Mouse (Mus musculus): ENCODE data around the gene Olfr1255. TPM values are rescaled to one million over a fixed set of nuclear protein-coding genes. Genes with fewer than 3 reads are reported as not detected.

Gene Olfr1255
- total and polyA plus RNA-seq, 2 experiments from 2014 or later, result not detected

GRCm38 (mm10) chr2:89848105-89848504 lies 36.3 kb downstream of the Olfr1255 start, which contains the start of gene Olfr48:
Gene Olfr48 (minus strand): TSS chr2:89848205.
- DNase-seq (ENCODE audit: low spot score) (no peak), ATAC-seq (ENCODE audit: insufficient read depth, low read depth) (no peak)
- Histone ChIP-seq H3K4me1 (ENCODE audit: control insufficient read depth, insufficient read depth) (no peaks in the 10 kb centered on the region), H3K9ac (replicated peaks; ENCODE audit: low read depth, low read length) (no peak within 1 kb of the TSS), H3K27ac (ENCODE audit: low read depth) (no peak within 1 kb of the TSS), H3K36me3 (replicated peaks; ENCODE audit: control insufficient read depth, insufficient read depth, low read length) (no peaks in the 10 kb centered on the region), H3K4me3 (ENCODE audit: low read depth, low read length) (no peak within 1 kb of the TSS), H3K4me2 (ENCODE audit: low read depth, low read length) (no peak within 1 kb of the TSS), H3K9me3 (replicated peaks; ENCODE audit: control insufficient read depth, low read length) (no peaks in the 10 kb centered on the region), H3K27me3 (ENCODE audit: control insufficient read depth, insufficient read depth, low read length) (no peaks in the 10 kb centered on the region)
- 80% methylated on average over 5 of the region's 5 CpGs for WGBS
- TF ChIP-seq CTCF (IDR thresholded peaks at IDR 0.05; ENCODE audit: low read depth) (no peak), EP300 (IDR thresholded peaks at IDR 0.05; ENCODE audit: low read depth) (no peak)

GRCm38 (mm10) chr2:89849230-89849629 lies 37.4 kb downstream of the Olfr1255 start:
- no peak for TF ChIP-seq EP300 (IDR thresholded peaks at IDR 0.05; ENCODE audit: low read depth)
- no peak for TF ChIP-seq CTCF (IDR thresholded peaks at IDR 0.05; ENCODE audit: low read depth)
- no peak overlapping the region for H3K9ac ChIP-seq (replicated peaks; ENCODE audit: low read depth, low read length)
- no peak overlapping the region for H3K4me3 ChIP-seq (ENCODE audit: low read depth, low read length)
- ATAC-seq (ENCODE audit: insufficient read depth, low read depth) (no peak), DNase-seq (ENCODE audit: low spot score) (no peak)
- H3K27me3 ChIP-seq (ENCODE audit: control insufficient read depth, insufficient read depth, low read length), result no peaks in the 10 kb centered on the region
- no peak overlapping the region for H3K4me2 ChIP-seq (ENCODE audit: low read depth, low read length)
- no peaks in the 10 kb centered on the region for H3K9me3 ChIP-seq (replicated peaks; ENCODE audit: control insufficient read depth, low read length)
- no peaks in the 10 kb centered on the region for H3K4me1 ChIP-seq (ENCODE audit: control insufficient read depth, insufficient read depth)
- H3K27ac ChIP-seq (ENCODE audit: low read depth), result no peak overlapping the region
- 77% methylated on average over 1 of the region's 1 CpGs for WGBS
- H3K36me3 ChIP-seq (replicated peaks; ENCODE audit: control insufficient read depth, insufficient read depth, low read length), result no peaks in the 10 kb centered on the region

Other genes starting within 250 kb of the Olfr1255 start
- gene Olfr1245, start 233.6 kb upstream of the Olfr1255 start, total RNA-seq (2014; rRNA removed; ENCODE audit: low replicate concordance), result not detected in 2 replicates
- not detected in 2 replicates for gene Olfr1245, start 233.6 kb upstream of the Olfr1255 start, polyA plus RNA-seq (2015; fragmentation: Nextera tagmentation; extraction: Ambion mirVana)
- not detected in 2 replicates for gene Olfr1246, start 218.9 kb upstream of the Olfr1255 start, total RNA-seq (2014; rRNA removed; ENCODE audit: low replicate concordance)
- gene Olfr1246, start 218.9 kb upstream of the Olfr1255 start, polyA plus RNA-seq (2015; fragmentation: Nextera tagmentation; extraction: Ambion mirVana), result not detected in 2 replicates
- gene Olfr1247, start 197.9 kb upstream of the Olfr1255 start, total RNA-seq (2014; rRNA removed; ENCODE audit: low replicate concordance), result not detected in 2 replicates
- gene Olfr1247, start 197.9 kb upstream of the Olfr1255 start, polyA plus RNA-seq (2015; fragmentation: Nextera tagmentation; extraction: Ambion mirVana), result not detected in 2 replicates
- gene Olfr1248, start 193.8 kb upstream of the Olfr1255 start, total RNA-seq (2014; rRNA removed; ENCODE audit: low replicate concordance), result not detected in 2 replicates
- gene Olfr1248, start 193.8 kb upstream of the Olfr1255 start, polyA plus RNA-seq (2015; fragmentation: Nextera tagmentation; extraction: Ambion mirVana), result not detected in 2 replicates
- gene Olfr1249, start 177.1 kb upstream of the Olfr1255 start, total RNA-seq (2014; rRNA removed; ENCODE audit: low replicate concordance), result not detected in 2 replicates
- gene Olfr1249, start 177.1 kb upstream of the Olfr1255 start, polyA plus RNA-seq (2015; fragmentation: Nextera tagmentation; extraction: Ambion mirVana), result not detected in 2 replicates
- not detected in 2 replicates for gene Olfr1250, start 150.6 kb upstream of the Olfr1255 start, total RNA-seq (2014; rRNA removed; ENCODE audit: low replicate concordance)
- not detected in 2 replicates for gene Olfr1250, start 150.6 kb upstream of the Olfr1255 start, polyA plus RNA-seq (2015; fragmentation: Nextera tagmentation; extraction: Ambion mirVana)
- gene Olfr1251, start 140.1 kb upstream of the Olfr1255 start, total RNA-seq (2014; rRNA removed; ENCODE audit: low replicate concordance), result not detected in 2 replicates
- gene Olfr1251, start 140.1 kb upstream of the Olfr1255 start, polyA plus RNA-seq (2015; fragmentation: Nextera tagmentation; extraction: Ambion mirVana), result not detected in 2 replicates
- gene Olfr1252, start 87.0 kb upstream of the Olfr1255 start, total RNA-seq (2014; rRNA removed; ENCODE audit: low replicate concordance), result not detected in 2 replicates
- not detected in 2 replicates for gene Olfr1252, start 87.0 kb upstream of the Olfr1255 start, polyA plus RNA-seq (2015; fragmentation: Nextera tagmentation; extraction: Ambion mirVana)
- gene Olfr1253, start 55.0 kb upstream of the Olfr1255 start, total RNA-seq (2014; rRNA removed; ENCODE audit: low replicate concordance), result not detected in 2 replicates
- gene Olfr1253, start 55.0 kb upstream of the Olfr1255 start, polyA plus RNA-seq (2015; fragmentation: Nextera tagmentation; extraction: Ambion mirVana), result not detected in 2 replicates
- gene Olfr1254, start 18.4 kb upstream of the Olfr1255 start, total RNA-seq (2014; rRNA removed; ENCODE audit: low replicate concordance), result not detected in 2 replicates
- not detected in 2 replicates for gene Olfr1254, start 18.4 kb upstream of the Olfr1255 start, polyA plus RNA-seq (2015; fragmentation: Nextera tagmentation; extraction: Ambion mirVana)
- gene Olfr1256, start 29.5 kb downstream of the Olfr1255 start, total RNA-seq (2014; rRNA removed; ENCODE audit: low replicate concordance), result not detected in 2 replicates
- not detected in 2 replicates for gene Olfr1256, start 29.5 kb downstream of the Olfr1255 start, polyA plus RNA-seq (2015; fragmentation: Nextera tagmentation; extraction: Ambion mirVana)
- not detected in 2 replicates for gene Olfr48, start 36.2 kb downstream of the Olfr1255 start, total RNA-seq (2014; rRNA removed; ENCODE audit: low replicate concordance)
- gene Olfr48, start 36.2 kb downstream of the Olfr1255 start, polyA plus RNA-seq (2015; fragmentation: Nextera tagmentation; extraction: Ambion mirVana), result not detected in 2 replicates
- gene Olfr1257, start 66.4 kb downstream of the Olfr1255 start, total RNA-seq (2014; rRNA removed; ENCODE audit: low replicate concordance), result not detected in 2 replicates
- gene Olfr1257, start 66.4 kb downstream of the Olfr1255 start, polyA plus RNA-seq (2015; fragmentation: Nextera tagmentation; extraction: Ambion mirVana), result not detected in 2 replicates
- gene Olfr1258, start 115.3 kb downstream of the Olfr1255 start, total RNA-seq (2014; rRNA removed; ENCODE audit: low replicate concordance), result not detected in 2 replicates
- gene Olfr1258, start 115.3 kb downstream of the Olfr1255 start, polyA plus RNA-seq (2015; fragmentation: Nextera tagmentation; extraction: Ambion mirVana), result not detected in 2 replicates
- gene Olfr1259, start 136.6 kb downstream of the Olfr1255 start, total RNA-seq (2014; rRNA removed; ENCODE audit: low replicate concordance), result not detected in 2 replicates
- not detected in 2 replicates for gene Olfr1259, start 136.6 kb downstream of the Olfr1255 start, polyA plus RNA-seq (2015; fragmentation: Nextera tagmentation; extraction: Ambion mirVana)
- gene Olfr1260, start 162.3 kb downstream of the Olfr1255 start, total RNA-seq (2014; rRNA removed; ENCODE audit: low replicate concordance), result not detected in 2 replicates
- gene Olfr1260, start 162.3 kb downstream of the Olfr1255 start, polyA plus RNA-seq (2015; fragmentation: Nextera tagmentation; extraction: Ambion mirVana), result not detected in 2 replicates
- gene Olfr1261, start 179.2 kb downstream of the Olfr1255 start, total RNA-seq (2014; rRNA removed; ENCODE audit: low replicate concordance), result not detected in 2 replicates
- gene Olfr1261, start 179.2 kb downstream of the Olfr1255 start, polyA plus RNA-seq (2015; fragmentation: Nextera tagmentation; extraction: Ambion mirVana), result not detected in 2 replicates
- gene Olfr1262, start 188.1 kb downstream of the Olfr1255 start, total RNA-seq (2014; rRNA removed; ENCODE audit: low replicate concordance), result not detected in 2 replicates
- gene Olfr1262, start 188.1 kb downstream of the Olfr1255 start, polyA plus RNA-seq (2015; fragmentation: Nextera tagmentation; extraction: Ambion mirVana), result not detected in 2 replicates
- not detected in 2 replicates for gene Olfr1263, start 200.1 kb downstream of the Olfr1255 start, total RNA-seq (2014; rRNA removed; ENCODE audit: low replicate concordance)
- gene Olfr1263, start 200.1 kb downstream of the Olfr1255 start, polyA plus RNA-seq (2015; fragmentation: Nextera tagmentation; extraction: Ambion mirVana), result not detected in 2 replicates
- not detected in 2 replicates for gene Olfr1264, start 213.5 kb downstream of the Olfr1255 start, total RNA-seq (2014; rRNA removed; ENCODE audit: low replicate concordance)
- gene Olfr1264, start 213.5 kb downstream of the Olfr1255 start, polyA plus RNA-seq (2015; fragmentation: Nextera tagmentation; extraction: Ambion mirVana), result not detected in 2 replicates
- gene Olfr1265, start 223.3 kb downstream of the Olfr1255 start, total RNA-seq (2014; rRNA removed; ENCODE audit: low replicate concordance), result not detected in 2 replicates
- gene Olfr1265, start 223.3 kb downstream of the Olfr1255 start, polyA plus RNA-seq (2015; fragmentation: Nextera tagmentation; extraction: Ambion mirVana), result not detected in 2 replicates

Measured in heart, postnatal 0 days (tissue).